Mouse (Mus musculus): Measurements from ENCODE around the gene Fgfr2. TPM values are rescaled to one million over a fixed set of nuclear protein-coding genes. Genes with fewer than 3 reads are reported as not detected.

Fgfr2 gene
- polyA plus RNA-seq, 1 experiment from 2014 or later: 104 TPM

DNA sequence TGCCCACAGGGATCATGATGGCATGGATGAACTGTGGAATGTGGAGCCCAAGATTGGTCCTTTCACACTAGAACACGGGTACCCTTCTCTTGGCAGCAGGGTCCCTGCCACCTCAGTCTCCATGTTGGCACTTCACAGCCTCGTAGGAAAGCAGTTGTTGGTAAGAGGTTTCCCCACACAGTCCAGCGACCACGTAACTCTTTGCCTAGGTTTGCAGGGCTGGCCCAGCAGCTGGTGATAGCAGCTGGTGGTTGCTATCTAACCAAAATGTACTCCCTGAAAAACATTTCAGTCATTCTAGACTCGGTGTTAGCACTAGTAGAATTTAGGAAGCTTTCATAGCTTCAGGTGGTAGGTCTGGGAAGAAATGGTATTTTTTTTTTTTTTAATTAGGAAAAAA lies 2464.0 kb downstream of the Fgfr2 start:
- Histone ChIP-seq H3K9me3 (no peaks in the 10 kb centered on the region), H3K9ac (no peak overlapping the region), H3K27me3 (replicated peaks) (no peaks in the 10 kb centered on the region), H3K4me2 (no peak overlapping the region), H3K36me3 (peaks cover 3% of the 10 kb centered on the region; the same call in 1 of the 2 replicates), H3K27ac (no peak overlapping the region), H3K4me1 (0 out of 2 replicates have a peak, but pooled peaks cover 16% of the 10 kb centered on the region), H3K4me3 (replicated peaks) (no peak overlapping the region)
- ATAC-seq (ENCODE audit: insufficient read depth, low FRiP score, low read depth): no peak
- WGBS: 89% methylated on average over 5 of the region's 5 CpGs

DNA sequence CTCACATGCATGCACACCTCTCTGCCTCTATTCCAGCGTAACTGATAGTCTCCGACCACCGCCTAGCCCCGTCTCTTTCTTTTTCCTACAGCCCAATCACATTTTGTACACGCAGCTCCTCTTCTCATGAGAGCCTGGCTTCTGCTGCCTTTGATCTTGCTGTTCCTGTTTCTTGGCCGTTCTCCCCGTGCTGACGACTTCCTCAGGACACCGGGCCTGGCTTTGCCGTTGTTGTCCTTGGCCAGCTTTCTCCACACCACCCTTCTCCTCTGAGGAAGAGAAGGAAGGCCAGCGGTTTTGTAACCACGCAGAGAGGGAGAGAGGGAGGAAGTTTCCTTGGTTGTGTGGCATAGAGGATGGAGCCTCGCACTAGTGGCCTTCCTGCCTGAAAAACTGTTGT lies 2465.4 kb downstream of the Fgfr2 start:
- Histone ChIP-seq H3K27ac (no peak overlapping the region), H3K27me3 (replicated peaks) (no peaks in the 10 kb centered on the region), H3K4me3 (replicated peaks) (no peak overlapping the region), H3K4me1 (0 out of 2 replicates have a peak, but pooled peaks cover 16% of the 10 kb centered on the region), H3K9me3 (no peaks in the 10 kb centered on the region), H3K4me2 (no peak overlapping the region), H3K9ac (no peak overlapping the region), H3K36me3 (no peaks in the 10 kb centered on the region)
- 79% methylated on average over 13 of the region's 13 CpGs for WGBS
- ATAC-seq (ENCODE audit: insufficient read depth, low FRiP score, low read depth): no peak

DNA sequence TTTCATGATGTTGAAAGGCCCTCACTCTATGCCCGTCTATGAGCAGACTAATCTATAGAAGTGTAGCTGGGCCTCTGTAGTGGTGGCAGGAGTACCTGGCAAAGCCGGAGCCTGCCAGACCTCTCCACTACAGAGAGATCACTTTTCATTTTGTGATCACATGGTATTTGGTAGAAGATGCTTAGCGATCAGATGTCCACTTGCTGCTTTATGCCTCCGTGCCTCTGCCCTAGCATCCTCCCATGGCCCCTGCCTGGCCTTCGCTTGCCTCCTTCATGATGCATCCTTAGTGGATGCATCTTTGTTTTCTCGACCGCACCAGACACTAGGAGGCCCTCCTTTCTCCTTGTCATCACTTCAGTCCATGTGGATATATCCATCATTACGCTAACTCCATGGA lies 2466.2 kb downstream of the Fgfr2 start:
- no peak overlapping the region for H3K4me2 ChIP-seq
- no peak overlapping the region for H3K27ac ChIP-seq
- H3K4me3 ChIP-seq (replicated peaks): no peak overlapping the region
- H3K9ac ChIP-seq: no peak overlapping the region
- H3K36me3 ChIP-seq: no peaks in the 10 kb centered on the region
- no peaks in the 10 kb centered on the region for H3K27me3 ChIP-seq (replicated peaks)
- no peak for ATAC-seq (ENCODE audit: insufficient read depth, low FRiP score, low read depth)
- 0 out of 2 replicates have a peak, but pooled peaks cover 13% of the 10 kb centered on the region for H3K4me1 ChIP-seq
- WGBS: 88% methylated on average over 8 of the region's 8 CpGs
- no peaks in the 10 kb centered on the region for H3K9me3 ChIP-seq

DNA sequence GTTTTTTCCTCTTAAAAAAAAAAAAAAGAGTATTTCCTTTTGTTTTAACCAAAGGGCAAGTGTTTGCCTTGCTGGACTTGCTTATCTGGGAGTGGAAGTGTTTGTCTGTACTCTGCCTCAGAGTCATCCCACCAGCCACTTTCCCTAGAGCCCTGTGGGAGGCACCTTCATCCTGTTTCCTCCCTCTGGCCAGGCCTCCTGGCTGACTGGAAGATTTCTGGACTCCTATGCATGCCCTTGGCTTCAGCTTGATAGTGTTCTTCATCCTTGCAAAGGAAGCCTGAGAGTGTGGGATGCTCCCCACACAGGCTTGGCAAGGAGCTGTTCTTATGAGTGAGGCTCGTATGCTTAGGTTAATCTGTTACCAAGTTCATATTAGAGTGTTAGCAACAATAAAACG lies 2468.6 kb downstream of the Fgfr2 start:
- no peaks in the 10 kb centered on the region for H3K36me3 ChIP-seq
- WGBS: 36% methylated on average over 2 of the region's 2 CpGs
- H3K27me3 ChIP-seq (replicated peaks): no peaks in the 10 kb centered on the region
- H3K9me3 ChIP-seq: no peaks in the 10 kb centered on the region
- no peak overlapping the region for H3K4me2 ChIP-seq
- H3K27ac ChIP-seq: 0 out of 2 replicates have a peak overlapping the region, but pooled peaks have one; percentile 5
- no peak overlapping the region for H3K9ac ChIP-seq
- ATAC-seq (ENCODE audit: insufficient read depth, low FRiP score, low read depth): no peak
- no peak overlapping the region for H3K4me3 ChIP-seq (replicated peaks)
- peaks cover 11% of the 10 kb centered on the region; the same call in 1 of the 2 replicates for H3K4me1 ChIP-seq

DNA sequence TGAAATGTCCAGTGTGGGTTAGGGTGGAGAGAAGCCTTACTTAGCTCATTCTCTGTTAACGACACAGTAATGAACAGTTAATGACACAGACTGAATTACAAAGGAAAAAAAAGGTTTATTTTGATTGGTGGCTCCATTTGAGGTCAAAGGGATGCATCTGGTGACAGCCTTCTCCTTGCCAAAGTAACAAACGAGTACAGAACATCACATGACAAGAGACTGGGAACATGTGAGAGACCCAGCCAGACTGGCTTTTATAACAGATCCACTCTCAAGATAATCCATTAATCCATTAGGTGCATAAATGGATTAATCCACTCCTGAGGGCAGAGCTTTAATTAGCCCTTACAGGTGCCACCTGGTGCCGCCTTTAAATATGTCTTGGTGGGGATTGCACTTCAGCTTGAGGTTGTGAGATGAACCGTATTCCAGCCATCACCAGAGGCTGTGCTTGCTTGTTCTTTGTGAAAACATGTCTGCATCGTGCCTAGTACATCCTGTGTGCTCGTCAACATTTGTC lies 2470.1 kb downstream of the Fgfr2 start:
- no peaks in the 10 kb centered on the region for H3K27me3 ChIP-seq (replicated peaks)
- no peaks in the 10 kb centered on the region for H3K9me3 ChIP-seq
- H3K4me1 ChIP-seq: peaks cover 16% of the 10 kb centered on the region
- no peak overlapping the region for H3K9ac ChIP-seq
- no peak overlapping the region for H3K4me2 ChIP-seq
- WGBS: 78% methylated on average over 6 of the region's 6 CpGs
- no peak overlapping the region for H3K4me3 ChIP-seq (replicated peaks)
- ATAC-seq (ENCODE audit: insufficient read depth, low FRiP score, low read depth): no peak
- H3K36me3 ChIP-seq: no peaks in the 10 kb centered on the region
- no peak overlapping the region for H3K27ac ChIP-seq

DNA sequence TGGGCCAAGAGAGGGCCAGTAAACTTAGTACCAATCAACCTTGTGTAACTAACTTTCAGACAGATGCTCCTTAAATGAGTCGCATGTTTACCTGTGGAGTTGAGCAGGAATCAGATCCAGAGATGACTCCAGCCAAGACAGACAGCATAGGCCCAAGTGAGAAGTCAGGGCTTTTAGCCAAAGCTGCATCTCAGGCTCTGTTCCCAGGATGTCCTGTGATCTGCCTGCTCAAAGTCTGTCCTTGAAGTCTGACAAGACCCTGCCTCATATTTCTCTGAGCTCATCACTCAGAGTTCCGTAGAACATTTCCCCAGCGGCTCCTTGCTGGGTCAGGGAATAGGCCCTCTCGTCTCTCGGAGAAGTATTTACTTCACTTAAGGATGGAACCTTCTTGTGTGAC lies 2472.5 kb downstream of the Fgfr2 start:
- Histone ChIP-seq H3K4me2 (no peak overlapping the region), H3K4me3 (replicated peaks) (no peak overlapping the region), H3K9me3 (no peaks in the 10 kb centered on the region), H3K4me1 (peaks cover 14% of the 10 kb centered on the region), H3K27ac (no peak overlapping the region), H3K27me3 (replicated peaks) (no peaks in the 10 kb centered on the region), H3K9ac (no peak overlapping the region), H3K36me3 (no peaks in the 10 kb centered on the region)
- no peak for ATAC-seq (ENCODE audit: insufficient read depth, low FRiP score, low read depth)
- 75% methylated on average over 5 of the region's 5 CpGs for WGBS

DNA sequence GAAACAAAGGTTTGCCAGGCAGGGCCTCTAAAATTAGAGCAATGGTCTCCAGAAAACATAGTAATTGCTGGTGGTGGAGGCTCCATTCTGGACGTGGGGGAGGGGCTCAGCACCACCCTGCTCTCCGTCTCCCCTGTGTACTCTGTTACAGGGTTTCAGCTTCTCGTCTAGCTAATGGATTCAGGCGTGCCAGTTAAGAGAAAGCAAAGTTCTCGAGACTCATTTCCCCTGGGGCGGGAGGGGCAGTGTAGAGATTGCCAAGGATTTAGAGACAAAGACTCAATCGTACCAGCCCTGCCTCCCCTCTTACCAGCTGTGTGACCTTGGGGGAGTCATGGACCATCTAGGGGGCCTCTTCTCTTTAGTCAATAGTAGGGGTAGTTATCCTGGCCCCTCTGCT lies 2473.9 kb downstream of the Fgfr2 start:
- Histone ChIP-seq H3K9me3 (no peaks in the 10 kb centered on the region), H3K4me1 (peaks cover 11% of the 10 kb centered on the region), H3K36me3 (no peaks in the 10 kb centered on the region), H3K4me2 (no peak overlapping the region), H3K4me3 (replicated peaks) (no peak overlapping the region), H3K27ac (no peak overlapping the region), H3K27me3 (replicated peaks) (no peaks in the 10 kb centered on the region), H3K9ac (no peak overlapping the region)
- 19% methylated on average over 7 of the region's 7 CpGs for WGBS
- no peak for ATAC-seq (ENCODE audit: insufficient read depth, low FRiP score, low read depth)

DNA sequence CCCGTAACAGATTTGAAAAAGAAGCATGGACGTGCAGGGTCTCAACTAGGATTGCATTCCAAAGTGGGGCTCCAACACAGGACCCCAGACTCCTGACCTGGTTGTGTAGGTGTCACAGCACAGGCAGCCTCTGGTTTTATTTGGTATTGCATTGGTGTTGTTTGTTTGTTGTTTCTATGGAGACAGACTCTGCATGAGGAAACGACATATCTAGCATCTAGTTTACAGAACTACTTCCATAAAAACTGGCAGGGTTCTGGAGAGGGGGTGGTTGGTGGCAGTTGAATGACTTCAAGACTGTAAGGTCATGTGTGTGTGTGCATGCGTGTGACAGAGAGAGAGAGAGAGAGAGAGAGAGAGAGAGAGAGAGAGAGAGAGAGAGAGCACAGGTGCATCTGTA lies 2475.1 kb downstream of the Fgfr2 start:
- H3K9ac ChIP-seq: no peak overlapping the region
- H3K4me2 ChIP-seq: peak overlapping the region; percentile 90; the same call in 1 of the 2 replicates
- no peak overlapping the region for H3K27ac ChIP-seq
- no peaks in the 10 kb centered on the region for H3K9me3 ChIP-seq
- no peaks in the 10 kb centered on the region for H3K36me3 ChIP-seq
- 78% methylated on average over 4 of the region's 4 CpGs for WGBS
- H3K27me3 ChIP-seq (replicated peaks): no peaks in the 10 kb centered on the region
- peaks cover 11% of the 10 kb centered on the region for H3K4me1 ChIP-seq
- no peak overlapping the region for H3K4me3 ChIP-seq (replicated peaks)
- ATAC-seq (ENCODE audit: insufficient read depth, low FRiP score, low read depth): no peak

DNA sequence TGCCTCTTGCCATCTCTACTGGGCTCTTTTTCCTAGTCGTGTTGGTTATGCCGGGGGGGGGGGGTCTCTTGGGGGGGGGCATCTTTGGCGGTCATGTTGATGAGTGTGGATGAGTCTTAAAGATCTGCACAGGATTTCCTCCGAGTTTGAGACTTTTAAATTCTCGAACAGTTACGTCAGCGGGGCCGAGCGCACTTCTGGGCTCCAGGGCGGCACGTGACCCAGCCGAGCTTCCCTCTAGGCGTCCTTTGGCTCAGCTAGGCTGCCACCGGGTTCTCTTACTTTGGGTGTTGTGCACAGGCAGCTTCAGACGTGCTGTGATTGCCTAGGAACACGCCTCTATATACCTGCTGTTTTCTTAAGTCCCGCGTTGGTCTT lies 2476.4 kb downstream of the Fgfr2 start:
- Histone ChIP-seq H3K4me1 (peaks cover 11% of the 10 kb centered on the region), H3K27ac (peak overlapping the region; percentile 96)
- ATAC-seq (ENCODE audit: insufficient read depth, low FRiP score, low read depth): peak; percentile 72

DNA sequence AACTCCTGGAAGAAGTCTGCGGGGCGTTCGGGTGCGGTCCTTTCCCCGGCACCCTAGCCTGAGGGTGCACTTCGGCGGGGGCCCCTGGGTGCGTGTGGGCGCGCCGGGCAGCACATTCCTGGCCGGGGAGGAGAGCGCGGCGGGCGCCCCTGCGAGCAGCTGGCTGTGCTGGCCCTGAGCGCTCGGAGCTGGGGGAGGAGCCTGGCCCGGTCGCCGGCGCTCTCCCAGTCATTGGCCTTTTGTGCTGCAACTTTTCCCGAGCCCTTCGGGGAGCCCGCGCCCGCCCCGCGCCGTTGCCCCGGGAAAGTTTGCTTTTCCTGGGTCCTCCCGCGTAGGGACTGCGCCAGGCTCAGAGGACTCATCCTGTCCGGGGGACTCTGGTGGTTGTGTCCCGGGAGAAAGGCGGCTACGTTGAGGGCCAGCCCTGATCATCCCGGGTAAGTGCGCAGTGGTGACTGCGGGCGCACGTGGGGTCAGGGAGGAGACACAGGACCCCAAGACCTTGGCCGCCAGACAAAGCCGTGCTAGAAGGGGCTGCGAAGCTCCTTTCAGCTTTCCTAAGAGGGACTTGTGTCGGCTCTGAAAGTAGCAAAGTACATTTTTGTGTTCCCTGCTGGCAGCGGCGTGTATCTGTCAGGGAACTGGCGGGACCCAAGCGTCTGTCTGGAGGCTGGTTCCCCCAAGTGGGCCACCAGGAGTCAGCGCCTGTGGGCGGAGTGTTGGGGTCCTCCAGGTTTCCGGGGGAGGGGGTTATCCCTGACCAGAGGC lies 2477.0 kb downstream of the Fgfr2 start:
- H3K4me2 ChIP-seq: peak overlapping the region; percentile 90
- no peaks in the 10 kb centered on the region for H3K9me3 ChIP-seq
- H3K27me3 ChIP-seq (replicated peaks): no peaks in the 10 kb centered on the region
- peak; percentile 87 for ATAC-seq (ENCODE audit: insufficient read depth, low FRiP score, low read depth)
- WGBS: under 1% methylated on average over 52 of the region's 55 CpGs
- H3K27ac ChIP-seq: peak overlapping the region; percentile 96
- H3K4me3 ChIP-seq (replicated peaks): peak overlapping the region; percentile 57
- H3K36me3 ChIP-seq: no peaks in the 10 kb centered on the region
- H3K4me1 ChIP-seq: peaks cover 11% of the 10 kb centered on the region
- peak overlapping the region; percentile 77 for H3K9ac ChIP-seq

More for the DNA sequence above, 2476.4 kb downstream of the Fgfr2 start:
- H3K27me3 ChIP-seq (replicated peaks): no peaks in the 10 kb centered on the region
- no peaks in the 10 kb centered on the region for H3K36me3 ChIP-seq
- under 1% methylated on average over 17 of the region's 18 CpGs for WGBS
- peak overlapping the region; percentile 90 for H3K4me2 ChIP-seq
- peak overlapping the region; percentile 57 for H3K4me3 ChIP-seq (replicated peaks)
- no peaks in the 10 kb centered on the region for H3K9me3 ChIP-seq
- peak overlapping the region; percentile 77 for H3K9ac ChIP-seq

DNA sequence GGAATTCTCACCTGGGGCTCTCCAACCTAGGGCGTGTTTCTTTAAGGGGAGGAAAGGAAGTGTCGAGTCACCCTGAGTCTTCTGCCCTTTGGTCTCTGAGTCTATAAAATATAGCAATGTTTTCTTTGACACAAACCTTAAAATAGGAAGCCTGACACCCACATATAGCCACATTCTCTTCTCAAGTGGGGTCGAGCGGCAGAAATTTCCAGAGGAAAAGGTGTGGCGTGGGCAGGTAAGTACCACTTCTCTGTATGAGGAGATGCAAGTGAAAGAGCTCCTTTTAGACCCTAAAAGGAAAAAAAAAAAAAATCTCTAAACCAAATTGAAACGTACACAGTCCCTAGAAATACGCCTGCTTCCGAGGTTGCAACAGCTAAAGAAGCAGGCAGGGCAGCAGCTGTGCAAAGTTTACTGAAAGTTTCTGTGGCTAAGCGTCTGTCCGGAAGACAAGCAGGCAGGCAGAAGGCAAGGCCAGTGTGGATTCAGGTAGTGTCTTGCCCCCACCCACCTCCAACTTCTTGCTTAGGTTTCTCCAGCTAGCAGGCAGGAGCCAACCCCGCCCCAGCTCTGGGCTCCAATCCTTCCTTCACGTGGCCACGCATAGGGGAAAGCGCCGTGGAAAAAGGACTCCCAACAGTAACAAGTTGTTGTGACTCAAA lies 2477.7 kb downstream of the Fgfr2 start:
- Histone ChIP-seq H3K4me1 (peaks cover 11% of the 10 kb centered on the region), H3K27ac (peak overlapping the region; percentile 96), H3K36me3 (no peaks in the 10 kb centered on the region), H3K9me3 (no peaks in the 10 kb centered on the region), H3K9ac (peak overlapping the region; percentile 77), H3K27me3 (replicated peaks) (no peaks in the 10 kb centered on the region), H3K4me2 (peak overlapping the region; percentile 90), H3K4me3 (replicated peaks) (peak overlapping the region; percentile 57)
- WGBS: 8% methylated on average over 15 of the region's 15 CpGs
- peak; percentile 48; the same call in 1 of the 2 replicates for ATAC-seq (ENCODE audit: insufficient read depth, low FRiP score, low read depth)

DNA sequence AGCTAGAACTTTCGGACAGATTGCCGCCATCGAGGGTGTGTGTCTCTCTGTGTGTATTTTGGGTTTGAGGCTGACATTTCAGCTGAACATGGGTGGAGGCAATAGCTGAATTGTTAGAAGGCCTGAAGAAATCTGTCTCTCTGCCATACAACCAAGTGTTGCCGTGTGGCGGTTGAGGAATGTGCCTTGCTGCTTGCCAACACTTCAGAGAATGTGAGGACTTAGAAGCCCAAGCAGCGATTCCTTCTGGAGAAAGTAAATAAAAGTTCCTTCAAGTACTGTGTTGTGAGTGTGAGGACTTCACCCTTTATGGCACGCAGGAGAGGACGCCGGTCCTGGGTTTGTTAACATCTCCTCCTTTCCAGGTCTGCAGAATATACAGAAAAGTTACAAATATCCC lies 2482.5 kb downstream of the Fgfr2 start:
- 74% methylated on average over 9 of the region's 9 CpGs for WGBS
- H3K27ac ChIP-seq: 0 out of 2 replicates have a peak overlapping the region, but pooled peaks have one; percentile 11
- no peak overlapping the region for H3K4me2 ChIP-seq
- H3K4me1 ChIP-seq: no peaks in the 10 kb centered on the region
- no peak for ATAC-seq (ENCODE audit: insufficient read depth, low FRiP score, low read depth)
- no peaks in the 10 kb centered on the region for H3K36me3 ChIP-seq
- no peak overlapping the region for H3K4me3 ChIP-seq (replicated peaks)
- H3K27me3 ChIP-seq (replicated peaks): no peaks in the 10 kb centered on the region
- no peak overlapping the region for H3K9ac ChIP-seq
- no peaks in the 10 kb centered on the region for H3K9me3 ChIP-seq
